Comparison of ENCODE assay signal across 10 mouse cellular contexts in the genomic region with DNA sequence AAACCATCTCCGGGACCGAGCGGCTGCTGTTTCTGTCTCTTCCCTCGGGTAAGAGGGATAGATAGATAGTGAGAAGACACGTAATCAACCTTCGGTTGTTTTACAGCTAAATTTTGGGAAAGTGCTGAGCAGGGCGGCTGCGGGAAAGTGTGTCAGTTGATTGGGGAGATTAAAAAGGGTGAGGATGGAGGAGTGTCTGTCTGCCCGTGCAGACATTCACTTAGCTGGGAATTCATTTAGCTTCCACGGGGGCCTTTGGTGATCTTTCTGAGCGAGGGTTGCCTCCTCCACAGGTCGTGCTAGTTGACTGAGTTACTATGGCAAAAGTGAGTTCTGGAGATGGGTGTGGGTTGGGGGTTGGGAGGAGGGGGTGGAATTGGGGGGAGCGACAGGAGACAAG. TPM values are rescaled to one million over a fixed set of nuclear protein-coding genes. Genes with fewer than 3 reads are reported as not detected.
DNase-seq lines count a peak whose midpoint lies in the region; ATAC-seq and TF ChIP-seq lines count a peak whose summit lies in the region.
"Had no signal": no experiment of that assay in that cellular context is flagged by ENCODE, and none has a peak within 500 bp of the region (broad histone marks: within the 10 kb centered on the region; RNA-seq: fewer than 3 reads in every experiment).

No protein-coding gene starts in this region.

- H3K9ac ChIP-seq in liver, embryonic 11.5 days (ENCODE audit: low read depth, low read length) = no peak overlapping the region
- no peak overlapping the region for H3K9ac ChIP-seq in forebrain, postnatal 0 days
- H3K9ac ChIP-seq in limb, embryonic 15.5 days = no peak overlapping the region

- peak overlapping the region; percentile 58 for H3K4me3 ChIP-seq in liver, embryonic 11.5 days (ENCODE audit: low read depth, low read length)
- H3K4me3 ChIP-seq in forebrain, postnatal 0 days (ENCODE audit: low read depth, low read length) = peak overlapping the region; percentile 52; the same call in 1 of the 2 replicates
- peak overlapping the region; percentile 68 for H3K4me3 ChIP-seq in limb, embryonic 15.5 days
- H3K4me3 ChIP-seq in small intestine, adult 2 months (ENCODE audit: low read depth, low read length) = peak overlapping the region; percentile 43

- 6% methylated on average over 13 of the region's 13 CpGs for WGBS in liver, embryonic 11.5 days
- 4% methylated on average over 13 of the region's 13 CpGs for WGBS in forebrain, postnatal 0 days
- WGBS in limb, embryonic 15.5 days = 4% methylated on average over 13 of the region's 13 CpGs
- WGBS in small intestine, adult 2 months = 6% methylated on average over 13 of the region's 13 CpGs

- no peak for ATAC-seq in liver, embryonic 11.5 days (replicated peaks; ENCODE audit: low FRiP score)
- no peak for ATAC-seq in forebrain, postnatal 0 days
- ATAC-seq in limb, embryonic 15.5 days (ENCODE audit: insufficient number of reproducible peaks, low FRiP score, low TSS enrichment, low read depth) = no peak
- no peak for ATAC-seq in megakaryocyte-erythroid progenitor cell, adult 5-6 weeks (replicated peaks; ENCODE audit: low FRiP score, low TSS enrichment, poor library complexity, severe bottlenecking)
- ATAC-seq in frontal cortex, adult (ENCODE audit: low TSS enrichment) = no peak

- H3K4me1 ChIP-seq in liver, embryonic 11.5 days (replicated peaks; ENCODE audit: control insufficient read depth, insufficient read depth, low read length) = no peaks in the 10 kb centered on the region
- H3K4me1 ChIP-seq in forebrain, postnatal 0 days (ENCODE audit: insufficient read depth) = no peaks in the 10 kb centered on the region; the same call in 1 of the 2 replicates
- peaks cover 18% of the 10 kb centered on the region; the same call in 1 of the 2 replicates for H3K4me1 ChIP-seq in limb, embryonic 15.5 days
- no peaks in the 10 kb centered on the region for H3K4me1 ChIP-seq in small intestine, adult 2 months (ENCODE audit: control insufficient read depth, insufficient read depth, insufficient read length, low read length)

- no peaks in the 10 kb centered on the region for H3K36me3 ChIP-seq in liver, embryonic 11.5 days (ENCODE audit: control insufficient read depth, insufficient read depth, low read length)
- H3K36me3 ChIP-seq in forebrain, postnatal 0 days (ENCODE audit: insufficient read depth) = no peaks in the 10 kb centered on the region
- H3K36me3 ChIP-seq in limb, embryonic 15.5 days = no peaks in the 10 kb centered on the region
- H3K36me3 ChIP-seq in small intestine, adult 2 months (ENCODE audit: control insufficient read depth, insufficient read depth, low read length) = no peaks in the 10 kb centered on the region

- no peak for DNase-seq in liver, embryonic 11.5 days (ENCODE audit: low spot score)
- DNase-seq in liver = no peak
- no peak for DNase-seq in forebrain, postnatal 0 days
- no peak for DNase-seq in gastrocnemius, adult 8-10 months (ENCODE audit: low spot score in 2 of 2)
- DNase-seq: thymus, adult 18-20 months had no signal

- TF ChIP-seq POLR2A in small intestine, adult 2 months (IDR thresholded peaks at IDR 0.05; ENCODE audit: low read depth, low read length) = no peak

- H3K27me3 ChIP-seq in liver, embryonic 11.5 days (replicated peaks; ENCODE audit: control insufficient read depth, insufficient read depth, low read length) = peaks cover 34% of the 10 kb centered on the region
- peaks cover 16% of the 10 kb centered on the region for H3K27me3 ChIP-seq in forebrain, postnatal 0 days (ENCODE audit: insufficient read depth, low read length)
- peaks cover 24% of the 10 kb centered on the region for H3K27me3 ChIP-seq in limb, embryonic 15.5 days
- H3K27me3 ChIP-seq in small intestine, adult 2 months (ENCODE audit: control insufficient read depth, insufficient read depth, low read length) = no peaks in the 10 kb centered on the region
- H3K27me3 ChIP-seq: Patski had no signal

- no peak overlapping the region for H3K27ac ChIP-seq in liver, embryonic 11.5 days (ENCODE audit: low read depth, low read length)
- H3K27ac ChIP-seq in forebrain, postnatal 0 days (ENCODE audit: low read depth, low read length) = no peak overlapping the region
- no peak overlapping the region for H3K27ac ChIP-seq in limb, embryonic 15.5 days
- H3K27ac ChIP-seq in small intestine, adult 2 months (ENCODE audit: insufficient read depth, low read depth, low read length) = no peak overlapping the region

- no peaks in the 10 kb centered on the region for H3K9me3 ChIP-seq in liver, embryonic 11.5 days (ENCODE audit: control insufficient read depth, low read length)
- no peaks in the 10 kb centered on the region for H3K9me3 ChIP-seq in forebrain, postnatal 0 days (ENCODE audit: low read length)
- H3K9me3 ChIP-seq in limb, embryonic 15.5 days = no peaks in the 10 kb centered on the region

- peak overlapping the region; percentile 93 for H3K4me2 ChIP-seq in liver, embryonic 11.5 days
- peak overlapping the region; percentile 94 for H3K4me2 ChIP-seq in forebrain, postnatal 0 days (ENCODE audit: low read depth)
- peak overlapping the region; percentile 100 for H3K4me2 ChIP-seq in limb, embryonic 15.5 days

- no peak for TF ChIP-seq CTCF in forebrain, postnatal 0 days (IDR thresholded peaks at IDR 0.05; ENCODE audit: low read depth)
- no peak for TF ChIP-seq CTCF in small intestine, adult 2 months (IDR thresholded peaks at IDR 0.05; ENCODE audit: extremely low read depth, insufficient read length, insufficient replicate concordance, low read depth, low read length)

RNA-seq across cellular contexts. Expression of a gene that starts 1.3 kb away (rescaled TPM):
- 13.3 and 14.1 TPM in 2 replicates for polyA plus RNA-seq in liver, embryonic 11.5 days (2014; fragmentation: Nextera tagmentation; extraction: Ambion mirVana)
- total RNA-seq in forebrain, postnatal 0 days (2014; rRNA removed) = 10.4 and 10.8 TPM in 2 replicates
- 2.7 and 3.9 TPM in 2 replicates for polyA plus RNA-seq in forebrain, postnatal 0 days (2015; fragmentation: Nextera tagmentation; extraction: Ambion mirVana)
- polyA plus RNA-seq in limb, embryonic 15.5 days (2015; fragmentation: Nextera tagmentation; extraction: Ambion mirVana) = 43.3 and 44.2 TPM in 2 replicates
- polyA plus RNA-seq in small intestine, adult 2 months (2012; rRNA removed) = 6.0 and 6.3 TPM in 2 replicates
- total RNA-seq in megakaryocyte-erythroid progenitor cell, adult 5-6 weeks (2014; fragmentation: Nextera tagmentation) = 0.27 TPM in 1 of 2 replicates, not detected in the other
- not detected in 2 replicates for total RNA-seq in megakaryocyte-erythroid progenitor cell, adult 5-6 weeks (2017)
- total RNA-seq in gastrocnemius, adult 8-10 months (2022) = 10 to 100 TPM; 21.4 to 27.9 (median 24.4) TPM
